Mouse (Mus musculus): Measurements from ENCODE around the gene Cspg4. TPM values are rescaled to one million over a fixed set of nuclear protein-coding genes. Genes with fewer than 3 reads are reported as not detected.

Gene Cspg4
- polyA plus RNA-seq, 1 experiment from 2014 or later, result 13.8 TPM

DNA sequence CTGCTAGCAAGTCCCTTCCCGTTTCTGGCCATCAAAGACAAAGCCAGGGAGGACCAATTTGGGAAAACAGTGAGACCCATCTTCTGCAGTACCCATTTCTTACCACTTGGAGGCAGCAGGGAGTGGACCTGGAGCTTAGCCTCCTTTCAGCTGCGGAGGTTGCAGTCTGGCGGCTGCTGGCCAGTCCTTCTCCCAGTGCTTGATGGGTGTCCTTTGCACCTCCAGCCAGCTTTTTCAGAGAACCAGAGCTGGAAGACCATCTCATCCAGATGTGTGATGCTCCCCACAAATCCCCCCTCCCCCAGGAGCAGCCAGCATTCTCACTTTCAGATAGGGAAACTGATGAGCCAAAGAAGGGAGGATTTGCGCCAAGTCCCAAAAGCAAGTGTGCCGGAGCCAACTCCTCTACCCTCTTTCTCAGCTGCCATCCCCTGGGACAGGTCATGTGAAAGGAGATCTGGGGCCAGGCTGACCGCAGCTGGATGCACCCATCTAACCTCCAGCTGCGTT lies 21.1 kb upstream of the Cspg4 start:
- H3K27me3 ChIP-seq, result peaks cover 36% of the 10 kb centered on the region
- no peaks in the 10 kb centered on the region for H3K9me3 ChIP-seq
- no peaks in the 10 kb centered on the region for H3K36me3 ChIP-seq
- WGBS, result 44% methylated on average over 7 of the region's 7 CpGs
- no peak overlapping the region for H3K4me2 ChIP-seq
- no peak overlapping the region for H3K4me3 ChIP-seq (replicated peaks)
- H3K27ac ChIP-seq, result no peak overlapping the region
- no peak for ATAC-seq (ENCODE audit: insufficient number of reproducible peaks, insufficient read depth, low FRiP score, low TSS enrichment, low read depth)
- peaks cover 32% of the 10 kb centered on the region for H3K4me1 ChIP-seq (replicated peaks)
- no peak overlapping the region for H3K9ac ChIP-seq (replicated peaks)

DNA sequence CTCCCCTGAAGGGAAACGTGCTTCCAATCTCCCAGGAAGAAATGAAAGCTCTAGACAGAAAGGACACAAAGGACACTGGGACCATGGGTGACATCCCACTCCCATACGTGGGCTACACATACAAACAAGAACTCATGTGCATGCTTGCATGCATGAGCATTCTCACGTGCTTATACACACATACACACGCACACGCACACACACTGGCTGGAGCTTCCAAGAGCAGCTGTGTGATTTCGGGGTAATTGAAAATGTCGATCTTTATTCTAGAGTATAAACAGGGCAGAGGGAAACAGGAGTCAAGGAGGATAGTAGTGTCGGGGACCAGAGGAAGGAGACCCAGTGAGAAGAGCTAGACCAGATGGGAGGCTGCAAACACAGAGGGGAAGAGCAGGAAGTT lies 20.2 kb upstream of the Cspg4 start:
- no peak overlapping the region for H3K9ac ChIP-seq (replicated peaks)

DNA sequence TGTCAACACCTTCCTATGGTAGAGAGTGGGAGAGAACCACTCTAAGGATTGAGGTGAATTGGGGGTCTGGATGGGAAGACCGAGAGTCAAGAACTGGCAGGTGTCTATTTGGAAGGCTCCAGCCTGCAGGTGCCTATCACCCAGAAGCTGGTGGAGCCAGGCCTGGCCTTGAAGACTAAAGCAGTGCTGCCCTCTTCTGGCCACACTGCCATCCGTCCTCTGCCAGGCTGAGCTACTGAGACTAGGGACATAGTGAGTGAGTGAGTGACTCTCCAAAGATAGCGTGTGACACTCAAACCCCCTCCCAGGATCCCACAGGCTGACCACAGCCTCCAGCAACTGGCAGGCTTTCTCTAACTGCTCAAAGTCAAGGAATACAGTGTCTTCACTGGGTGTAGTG lies 17.3 kb upstream of the Cspg4 start:
- H3K9me3 ChIP-seq, result no peaks in the 10 kb centered on the region
- ATAC-seq (ENCODE audit: insufficient number of reproducible peaks, insufficient read depth, low FRiP score, low TSS enrichment, low read depth), result no peak

More for the DNA sequence above, 20.2 kb upstream of the Cspg4 start:
- H3K27ac ChIP-seq, result no peak overlapping the region
- no peaks in the 10 kb centered on the region for H3K9me3 ChIP-seq
- no peak for ATAC-seq (ENCODE audit: insufficient number of reproducible peaks, insufficient read depth, low FRiP score, low TSS enrichment, low read depth)
- H3K27me3 ChIP-seq, result peaks cover 33% of the 10 kb centered on the region
- no peaks in the 10 kb centered on the region for H3K36me3 ChIP-seq
- no peak overlapping the region for H3K4me3 ChIP-seq (replicated peaks)
- peaks cover 32% of the 10 kb centered on the region for H3K4me1 ChIP-seq (replicated peaks)
- 73% methylated on average over 8 of the region's 8 CpGs for WGBS
- H3K4me2 ChIP-seq, result no peak overlapping the region

DNA sequence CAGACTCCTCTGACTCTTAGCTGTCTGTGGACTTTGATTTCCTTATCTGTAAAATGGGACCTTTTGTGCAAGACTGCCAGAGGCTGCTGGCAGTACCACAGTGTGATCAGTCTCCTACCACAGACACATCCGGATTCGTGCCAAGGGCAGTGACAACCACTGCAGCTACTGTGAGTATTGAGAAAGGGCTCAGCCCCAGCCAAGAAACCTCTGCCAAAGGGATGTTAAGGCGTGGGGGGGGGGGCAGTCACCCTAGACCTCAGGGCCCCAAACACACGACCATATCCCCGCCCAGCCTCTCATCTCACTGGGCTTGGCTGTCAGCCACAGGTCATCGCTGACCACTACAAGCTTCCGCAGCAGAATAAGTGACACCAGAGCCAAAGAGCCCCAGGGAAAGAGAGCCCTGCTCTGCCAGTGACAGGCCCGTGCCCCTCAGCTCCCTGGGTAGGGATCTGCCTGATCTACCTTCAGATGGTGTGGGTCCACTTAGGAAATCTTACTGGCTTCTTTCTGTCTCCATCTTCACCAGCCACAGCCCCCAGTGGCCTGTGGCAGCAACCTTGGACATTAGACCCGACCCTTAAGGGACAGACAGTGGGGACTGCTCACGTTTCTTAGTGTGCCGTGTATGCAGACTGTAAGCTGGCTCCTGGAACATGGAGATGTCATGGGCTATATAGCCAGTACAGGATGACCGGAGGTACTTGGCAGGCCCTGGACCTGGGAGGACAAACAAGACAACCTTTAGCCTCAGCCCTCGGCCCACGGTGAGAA lies 14.5 kb upstream of the Cspg4 start:
- Histone ChIP-seq H3K4me2 (no peak overlapping the region), H3K27ac (no peak overlapping the region), H3K9me3 (no peaks in the 10 kb centered on the region), H3K4me1 (replicated peaks) (peaks cover 12% of the 10 kb centered on the region), H3K4me3 (replicated peaks) (no peak overlapping the region), H3K27me3 (peaks cover 15% of the 10 kb centered on the region; the same call in 1 of the 2 replicates), H3K36me3 (no peaks in the 10 kb centered on the region), H3K9ac (replicated peaks) (no peak overlapping the region)
- ATAC-seq (ENCODE audit: insufficient number of reproducible peaks, insufficient read depth, low FRiP score, low TSS enrichment, low read depth), result no peak
- WGBS, result 78% methylated on average over 14 of the region's 14 CpGs

More for the DNA sequence above, 17.3 kb upstream of the Cspg4 start:
- 10% methylated on average over 3 of the region's 3 CpGs for WGBS
- Histone ChIP-seq H3K4me1 (replicated peaks) (peaks cover 25% of the 10 kb centered on the region), H3K4me2 (no peak overlapping the region), H3K36me3 (no peaks in the 10 kb centered on the region), H3K4me3 (replicated peaks) (no peak overlapping the region), H3K27ac (no peak overlapping the region), H3K27me3 (peaks cover 27% of the 10 kb centered on the region), H3K9ac (replicated peaks) (no peak overlapping the region)

DNA sequence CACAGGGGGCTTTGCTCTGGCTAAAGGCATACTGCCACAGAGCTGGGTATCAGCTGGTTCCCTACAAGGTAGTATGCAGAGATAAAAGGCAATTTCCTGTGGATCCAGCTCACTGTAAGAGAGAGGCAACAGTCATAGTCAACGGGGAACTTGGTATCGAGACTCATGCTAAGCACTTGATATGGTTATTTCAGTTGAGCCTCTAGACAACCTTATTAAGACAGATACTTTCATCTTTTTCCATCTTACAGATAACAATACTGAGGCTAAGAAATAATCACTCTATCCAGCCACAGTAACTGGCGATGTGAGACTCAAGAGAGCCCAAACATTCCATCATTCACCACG lies 14.0 kb upstream of the Cspg4 start:
- Histone ChIP-seq H3K4me1 (replicated peaks) (peaks cover 12% of the 10 kb centered on the region), H3K4me2 (no peak overlapping the region), H3K4me3 (replicated peaks) (no peak overlapping the region), H3K9ac (replicated peaks) (no peak overlapping the region), H3K36me3 (no peaks in the 10 kb centered on the region), H3K9me3 (no peaks in the 10 kb centered on the region), H3K27me3 (peaks cover 9% of the 10 kb centered on the region; the same call in 1 of the 2 replicates), H3K27ac (no peak overlapping the region)
- no peak for ATAC-seq (ENCODE audit: insufficient number of reproducible peaks, insufficient read depth, low FRiP score, low TSS enrichment, low read depth)
- WGBS, result 82% methylated on average over 4 of the region's 4 CpGs

DNA sequence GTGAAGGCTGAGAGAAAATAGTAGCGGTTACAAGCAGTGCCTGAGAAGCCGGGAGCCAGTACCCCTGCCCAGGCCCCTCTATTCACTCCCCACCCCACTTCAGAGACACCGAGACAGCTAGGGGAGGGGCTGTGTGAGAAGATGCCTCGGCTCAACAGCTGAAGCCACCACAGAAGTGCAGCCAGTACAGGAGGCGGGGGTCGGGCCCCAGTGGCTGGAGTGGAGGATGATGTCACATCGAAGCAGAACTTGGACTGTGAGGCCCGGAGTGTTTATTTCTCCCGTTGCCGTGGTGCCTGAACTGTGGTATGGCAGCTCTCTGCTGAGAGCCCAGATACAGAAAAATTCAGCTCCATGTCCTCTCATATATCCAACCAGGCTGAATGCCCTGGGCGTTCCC lies 13.1 kb upstream of the Cspg4 start:
- WGBS, result 40% methylated on average over 11 of the region's 11 CpGs
- peak; percentile 67; the same call in 1 of the 2 replicates for ATAC-seq (ENCODE audit: insufficient number of reproducible peaks, insufficient read depth, low FRiP score, low TSS enrichment, low read depth)

DNA sequence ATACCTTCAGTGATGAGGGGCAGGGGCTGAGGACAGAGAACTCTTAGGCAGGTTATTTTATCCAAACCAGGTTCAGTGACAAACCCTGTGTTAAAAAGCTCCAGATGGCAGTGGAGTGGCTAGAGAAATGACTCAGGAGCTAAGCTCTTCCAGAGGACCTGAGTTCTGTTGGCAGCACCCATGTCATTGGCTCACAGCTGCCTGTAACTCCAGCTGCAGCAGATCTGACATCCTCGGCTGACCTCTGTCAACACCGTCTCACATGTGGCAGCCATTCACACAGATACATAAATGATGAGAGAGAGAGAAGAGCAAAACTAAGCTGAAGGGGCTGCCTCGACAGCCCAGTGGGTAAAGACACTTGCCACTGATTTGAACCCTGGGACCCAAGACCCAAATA lies 7.4 kb upstream of the Cspg4 start:
- Histone ChIP-seq H3K4me1 (replicated peaks) (peaks cover 8% of the 10 kb centered on the region), H3K36me3 (no peaks in the 10 kb centered on the region), H3K4me2 (no peak overlapping the region), H3K9ac (replicated peaks) (no peak overlapping the region), H3K9me3 (no peaks in the 10 kb centered on the region), H3K27me3 (no peaks in the 10 kb centered on the region), H3K4me3 (replicated peaks) (no peak overlapping the region), H3K27ac (no peak overlapping the region)
- no peak for ATAC-seq (ENCODE audit: insufficient number of reproducible peaks, insufficient read depth, low FRiP score, low TSS enrichment, low read depth)
- 17% methylated on average over 3 of the region's 3 CpGs for WGBS

More for the DNA sequence above, 13.1 kb upstream of the Cspg4 start:
- Histone ChIP-seq H3K36me3 (no peaks in the 10 kb centered on the region), H3K27me3 (peaks cover 1% of the 10 kb centered on the region; the same call in 1 of the 2 replicates), H3K4me2 (no peak overlapping the region), H3K4me1 (replicated peaks) (peaks cover 12% of the 10 kb centered on the region), H3K4me3 (replicated peaks) (no peak overlapping the region), H3K9me3 (no peaks in the 10 kb centered on the region), H3K27ac (0 out of 2 replicates have a peak overlapping the region, but pooled peaks have one; percentile 35), H3K9ac (replicated peaks) (no peak overlapping the region)

DNA sequence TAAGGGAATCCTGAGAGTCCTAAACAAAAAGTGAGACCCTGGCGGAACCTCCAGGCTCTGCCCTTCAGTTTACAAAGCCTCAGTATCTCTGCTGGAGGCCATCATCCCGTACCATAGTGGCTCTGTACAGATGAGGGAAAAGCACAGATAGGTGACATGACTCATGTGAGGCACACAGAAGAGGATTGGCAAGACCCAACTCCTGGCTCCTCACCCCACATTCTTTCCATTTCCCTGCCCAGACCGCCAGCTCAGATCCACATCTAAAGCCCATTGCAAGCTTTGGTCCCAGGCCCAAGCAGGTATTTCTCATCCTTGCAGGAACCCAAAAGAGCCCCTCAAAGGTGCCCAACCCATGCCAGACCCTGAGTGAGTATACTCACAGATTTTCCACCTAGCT lies 4.8 kb upstream of the Cspg4 start:
- Histone ChIP-seq H3K9me3 (no peaks in the 10 kb centered on the region), H3K36me3 (no peaks in the 10 kb centered on the region), H3K4me1 (replicated peaks) (peaks cover 27% of the 10 kb centered on the region), H3K27ac (no peak overlapping the region), H3K27me3 (no peaks in the 10 kb centered on the region), H3K9ac (replicated peaks) (no peak overlapping the region), H3K4me3 (replicated peaks) (no peak overlapping the region), H3K4me2 (no peak overlapping the region)
- WGBS, result 91% methylated on average over 3 of the region's 3 CpGs
- ATAC-seq (ENCODE audit: insufficient number of reproducible peaks, insufficient read depth, low FRiP score, low TSS enrichment, low read depth), result no peak

DNA sequence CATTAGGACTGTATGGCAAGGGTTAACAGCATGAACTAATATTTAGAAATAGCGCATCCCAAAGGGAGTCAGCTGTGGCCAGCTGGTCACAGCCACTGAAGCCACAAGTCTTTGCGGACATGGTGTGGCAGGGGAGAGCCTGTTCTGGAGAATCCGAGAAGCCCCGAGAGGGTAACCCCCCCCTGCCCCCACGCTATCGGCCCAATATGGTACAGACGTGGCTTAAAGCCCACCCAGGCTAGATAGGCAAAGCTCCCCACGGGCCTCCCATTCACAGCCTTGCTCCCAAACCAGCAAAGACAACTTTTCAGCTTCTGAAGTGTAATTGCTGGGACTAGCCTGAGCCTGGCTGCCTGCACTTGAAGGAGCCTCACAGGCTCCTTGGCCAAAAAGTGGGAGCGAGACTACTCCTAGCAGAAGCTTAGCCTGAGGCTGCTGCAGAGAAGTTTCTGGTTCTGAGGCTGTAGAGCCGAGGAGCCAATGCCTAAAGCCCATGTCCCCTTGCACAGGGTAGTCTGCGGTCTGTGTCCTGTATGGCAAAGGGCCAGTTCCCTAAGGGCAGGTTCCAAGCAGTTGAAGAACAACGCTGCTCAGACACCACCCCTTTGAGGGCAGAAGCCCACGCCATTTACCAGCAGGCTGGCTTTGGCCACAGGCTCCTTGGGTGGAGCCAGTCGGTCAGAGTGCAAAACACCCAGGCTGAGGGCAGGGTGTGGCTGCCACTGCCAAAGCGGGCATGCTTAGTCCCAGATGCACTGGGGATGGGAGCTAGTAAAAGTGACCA lies 4.2 kb upstream of the Cspg4 start:
- Histone ChIP-seq H3K9ac (replicated peaks) (no peak overlapping the region), H3K36me3 (no peaks in the 10 kb centered on the region), H3K4me2 (no peak overlapping the region), H3K9me3 (no peaks in the 10 kb centered on the region), H3K4me1 (replicated peaks) (peaks cover 34% of the 10 kb centered on the region), H3K27me3 (peaks cover 2% of the 10 kb centered on the region; the same call in 1 of the 2 replicates), H3K27ac (no peak overlapping the region), H3K4me3 (replicated peaks) (no peak overlapping the region)
- 58% methylated on average over 15 of the region's 15 CpGs for WGBS
- no peak for ATAC-seq (ENCODE audit: insufficient number of reproducible peaks, insufficient read depth, low FRiP score, low TSS enrichment, low read depth)

DNA sequence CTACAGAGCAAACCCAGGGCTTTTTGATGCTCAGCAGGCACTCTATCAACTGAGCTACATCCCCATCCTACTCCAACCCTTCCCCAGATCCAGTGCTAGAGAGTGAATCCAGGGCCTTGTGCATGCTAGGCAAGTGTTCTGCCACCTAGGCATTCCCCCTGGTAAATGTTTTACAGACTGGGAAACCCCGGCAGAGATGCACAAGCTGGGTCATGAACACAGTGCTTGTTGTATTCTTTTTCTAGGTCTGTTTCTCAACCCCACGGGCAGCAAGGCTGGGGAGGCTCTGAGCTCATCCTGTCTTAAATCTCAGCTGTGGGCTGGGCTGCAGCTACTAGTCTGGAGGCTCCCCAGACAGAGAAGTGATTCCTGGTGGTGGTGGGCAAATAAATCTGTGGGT lies 2.0 kb upstream of the Cspg4 start:
- Histone ChIP-seq H3K4me2 (no peak overlapping the region), H3K4me3 (replicated peaks) (no peak overlapping the region), H3K9ac (replicated peaks) (no peak overlapping the region), H3K27ac (no peak overlapping the region), H3K4me1 (replicated peaks) (peaks cover 56% of the 10 kb centered on the region), H3K9me3 (no peaks in the 10 kb centered on the region), H3K27me3 (peaks cover 4% of the 10 kb centered on the region; the same call in 1 of the 2 replicates), H3K36me3 (no peaks in the 10 kb centered on the region)
- 59% methylated on average over 2 of the region's 2 CpGs for WGBS
- ATAC-seq (ENCODE audit: insufficient number of reproducible peaks, insufficient read depth, low FRiP score, low TSS enrichment, low read depth), result no peak

DNA sequence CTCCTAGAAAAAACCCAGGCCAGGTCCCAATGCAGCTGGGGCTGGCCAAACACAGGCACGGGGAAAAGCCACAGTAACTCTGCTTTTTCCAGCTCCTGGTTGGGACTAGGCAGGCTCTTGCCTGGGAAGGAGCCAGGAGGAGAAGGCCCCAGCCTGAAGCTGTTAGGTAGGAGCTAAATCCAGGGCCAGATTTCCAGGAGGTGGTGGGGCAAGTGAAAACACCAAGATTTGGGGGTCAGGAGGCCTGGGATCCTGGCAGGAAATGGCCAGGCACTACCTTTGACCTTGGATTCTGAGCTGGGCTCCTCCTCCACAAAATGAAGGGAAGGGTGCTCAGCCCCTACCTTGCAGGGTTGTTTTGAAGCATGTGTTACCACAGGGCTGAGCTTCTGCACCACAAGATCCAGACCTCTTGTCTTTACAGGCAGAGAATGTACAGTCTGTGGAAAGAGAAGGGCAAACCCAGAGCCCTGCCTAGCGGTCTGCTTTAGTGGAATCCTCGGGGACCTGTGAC lies 560 bp upstream of the Cspg4 start, which contains the start of gene Odf3l1:
Odf3l1 (minus strand) TSS at position 464 of the 514 bp plus-strand sequence.
- Histone ChIP-seq H3K9me3 (no peaks in the 10 kb centered on the region), H3K4me1 (replicated peaks) (peaks cover 70% of the 10 kb centered on the region), H3K9ac (replicated peaks) (peak within 1 kb of the TSS; percentile 72), H3K4me3 (replicated peaks) (peak within 1 kb of the TSS; percentile 51), H3K27me3 (peaks cover 4% of the 10 kb centered on the region; the same call in 1 of the 2 replicates), H3K36me3 (no peaks in the 10 kb centered on the region), H3K27ac (peak within 1 kb of the TSS; percentile 76), H3K4me2 (peak within 1 kb of the TSS; percentile 68)
- ATAC-seq (ENCODE audit: insufficient number of reproducible peaks, insufficient read depth, low FRiP score, low TSS enrichment, low read depth), result no peak
- WGBS, result 8% methylated on average over 3 of the region's 3 CpGs
